Mouse (Mus musculus) ES-E14 (cell line): ENCODE results near the gene 2310046K23Rik.

Source experiments
- HCFC1 ChIP-seq: IDR thresholded peaks from 2 replicates; pipeline ENCODE4 v1.6.1; 2012; ENCODE audit warnings: low read length, inconsistent platforms, borderline replicate concordance; ENCODE audit not compliant: insufficient read depth
- ZC3H11A ChIP-seq: IDR thresholded peaks from 2 replicates; pipeline ENCODE4 v1.6.1; 2012; ENCODE audit warnings: low read depth, mild to moderate bottlenecking, inconsistent platforms, low read length, borderline replicate concordance

- TF ChIP-seq ZC3H11A (no peak), HCFC1 (no peak)
Observed at GRCm38 (mm10) chr3:92486307-92486706, 48.0 kb downstream of the 2310046K23Rik start.
